Mouse (Mus musculus) heart, postnatal 14 days (tissue): ENCODE measurements at regions not wholly inside any gene's neighbourhood (a gene's known extent, or its start where the extent isn't known, plus 50 kb on each side); places are given as distances from the start of the nearest gene placed in this dataset.

ENCODE experiments used
- DNase-seq, 2 experiments: peaks; one replicate each; pipeline ENCODE4 v3.0.0; 2021 to 2022
- intact Hi-C: fragments of 180-260 bp; cut with DNase I; formaldehyde crosslinking; loops from one replicate; pipeline ENCODE4 v1.15.1; 2025

DNA sequence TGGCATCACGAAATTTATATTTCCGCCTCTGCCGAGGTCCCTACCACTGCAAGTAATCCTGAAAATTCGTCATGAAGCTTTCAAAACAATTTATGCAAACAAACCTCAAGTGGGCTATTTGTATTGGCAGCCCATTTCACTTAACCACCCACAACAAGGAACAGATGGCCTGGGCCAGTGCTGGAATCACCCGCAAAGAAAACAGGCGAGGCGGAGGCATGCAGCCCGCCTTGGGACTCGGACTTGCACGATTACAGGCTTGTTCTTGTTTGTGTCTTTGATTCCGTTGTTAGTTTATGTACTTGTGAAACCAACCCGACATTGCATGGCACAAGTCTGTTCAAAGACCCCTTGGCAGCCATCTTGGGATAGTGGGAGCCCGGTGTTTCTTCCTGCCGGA is 55.8 kb upstream of the Irx6 start:
- intact Hi-C loops, result no loop called here
- DNase-seq, result no peak
